Mouse (Mus musculus) small intestine, adult 2 months (tissue): Measurements from ENCODE around the gene 4930522L14Rik.
"Not testable (repeated sequence)": the region's sequence is repeated elsewhere in the genome, so short reads cannot be mapped to it uniquely, and the experiment has no call there.

Experiments used
- CTCF ChIP-seq: fragments of 200-500 bp; IDR thresholded peaks from 2 replicates; pipeline ENCODE4 v1.5.1; 2012; ENCODE audit warnings: low read depth, mild to moderate bottlenecking, control low read depth, inconsistent platforms, low read length, moderate library complexity, mixed read lengths; ENCODE audit not compliant: insufficient replicate concordance, insufficient read length; ENCODE audit errors: extremely low read depth
- POLR2A ChIP-seq: fragments of 200-500 bp; IDR thresholded peaks from 2 replicates; pipeline ENCODE4 v1.6.1; 2012; ENCODE audit warnings: low read depth, mild to moderate bottlenecking, control low read depth, inconsistent platforms, low read length, moderate library complexity

DNA sequence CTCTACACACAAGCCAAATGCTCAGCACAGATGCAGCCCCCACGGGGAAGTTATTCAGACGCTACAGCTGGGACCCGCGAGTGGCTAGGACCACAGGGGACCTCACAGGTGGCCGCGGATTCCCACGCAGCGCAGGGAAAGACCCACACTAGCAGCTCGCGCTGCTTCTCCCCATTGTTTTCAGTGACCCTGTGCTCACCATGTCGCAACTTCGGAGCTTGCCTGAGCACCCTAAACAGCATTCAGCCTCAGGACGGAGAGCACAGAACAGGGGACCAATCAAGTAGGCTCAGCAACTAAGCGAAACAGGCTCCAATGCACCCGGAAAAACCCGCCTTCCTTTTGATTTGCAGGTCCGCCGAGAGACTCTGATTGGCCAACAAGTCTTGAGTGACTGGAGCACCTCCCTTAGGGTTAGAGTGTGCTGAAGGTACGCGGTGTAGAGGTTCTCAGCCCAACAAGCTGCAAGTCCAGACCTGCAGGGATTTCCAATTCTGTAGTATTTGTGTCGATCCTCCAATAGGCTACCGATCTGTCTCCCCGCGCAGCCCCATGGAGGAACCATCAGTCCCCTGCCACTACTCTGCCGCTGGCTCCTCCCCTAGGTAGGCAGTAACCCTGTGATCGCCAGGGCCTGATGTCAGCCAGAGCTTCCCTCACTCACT is 61.0 kb downstream of the 4930522L14Rik start, which contains the start of gene 5430403G16Rik:
- not testable (repeated sequence) for TF ChIP-seq CTCF, POLR2A
